Mouse (Mus musculus) G1E (cell line): Measurements from ENCODE around the gene Klhl32. TPM values are rescaled to one million over a fixed set of nuclear protein-coding genes. Genes with fewer than 3 reads are reported as not detected.

ENCODE experiments used
- ATAC-seq: 2 replicates; pipeline ENCODE4 v1.8.0; 2016; ENCODE audit warnings: mild to moderate bottlenecking; ENCODE audit not compliant: insufficient number of reproducible peaks, poor library complexity, low FRiP score, severe bottlenecking; ENCODE audit errors: extremely low read depth
- DNase-seq: peaks from one replicate; pipeline ENCODE4 v3.0.0; 2012; ENCODE audit warnings: low spot score
- H3K27me3 ChIP-seq: 2 replicates; pipeline ENCODE4 v1.6.1; 2012; ENCODE audit warnings: mild to moderate bottlenecking, low read length, inconsistent platforms; ENCODE audit not compliant: insufficient read depth
- H3K36me3 ChIP-seq: replicated peaks from 2 replicates; pipeline ENCODE3; 2012; ENCODE audit warnings: mild to moderate bottlenecking, inconsistent platforms
- H3K4me1 ChIP-seq: 2 replicates; pipeline ENCODE4 v1.6.1; 2012; ENCODE audit warnings: low read depth, low read length, inconsistent platforms, mixed read lengths; ENCODE audit not compliant: insufficient read depth
- H3K4me3 ChIP-seq: 2 replicates; pipeline ENCODE4 v1.5.1; 2012; ENCODE audit warnings: low read depth, mild to moderate bottlenecking, inconsistent platforms, low read length, moderate library complexity, mixed read lengths
- H3K9me3 ChIP-seq: replicated peaks from 2 replicates; pipeline ENCODE4 v1.6.1; 2012; ENCODE audit warnings: inconsistent platforms
- CTCF ChIP-seq: IDR thresholded peaks from 2 replicates; pipeline ENCODE4 v1.5.1; 2012; ENCODE audit warnings: low read depth, low read length, inconsistent platforms, mixed read lengths
- GATA1 ChIP-seq: IDR thresholded peaks from 2 replicates; pipeline ENCODE4 v1.6.1; 2012; ENCODE audit warnings: borderline replicate concordance, low read length, inconsistent platforms, mixed read lengths
- GATA2 ChIP-seq: IDR thresholded peaks from 2 replicates; pipeline ENCODE4 v1.6.1; 2012; ENCODE audit warnings: low read depth, low read length, inconsistent platforms, borderline replicate concordance
- POLR2AphosphoS5 ChIP-seq: IDR thresholded peaks from 2 replicates; pipeline ENCODE4 v1.6.1; 2012; ENCODE audit warnings: low read depth, low read length, inconsistent platforms; ENCODE audit not compliant: insufficient replicate concordance
- TAL1 ChIP-seq: conservative IDR thresholded peaks from 2 replicates; pipeline ENCODE4 v1.6.1; 2012; ENCODE audit warnings: low read depth, low read length, inconsistent platforms, mixed read lengths
- polyA plus RNA-seq: library from polyadenylated mRNA; stranded (reverse); fragments of >175 nt; gene quantifications from 2 replicates; pipeline ENCODE4 v1.2.3, GENCODE M21; 2012
- total RNA-seq, 2 experiments: library from RNA; stranded (forward) in 1 of 2; stranded (reverse) in 1 of 2; fragments of 200-1000 nt in 1 of 2; fragments of >200 nt in 1 of 2; fragmentation: Nextera tagmentation in 1 of 2; gene quantifications; 2 replicates each; pipeline ENCODE4 v1.2.3; 2014 to 2017

The Klhl32 gene
- total and polyA plus RNA-seq, 3 experiments = 0.02 to 0.05 TPM; not detected in 1

- H3K4me1 ChIP-seq = no peaks in the 10 kb centered on the region
- no peak overlapping the region for H3K4me3 ChIP-seq
- no peaks in the 10 kb centered on the region for H3K9me3 ChIP-seq
- no peaks in the 10 kb centered on the region for H3K27me3 ChIP-seq
- ATAC-seq = no peak
- no peak for DNase-seq
- peaks cover 64% of the 10 kb centered on the region for H3K36me3 ChIP-seq
- TF ChIP-seq TAL1 = no peak
- TF ChIP-seq CTCF = no peak
- TF ChIP-seq POLR2AphosphoS5 = no peak
- TF ChIP-seq GATA2 = no peak
- TF ChIP-seq GATA1 = no peak
Observed at GRCm38 (mm10) chr4:24582295-24582694, 268.6 kb downstream of the Klhl32 start.

GRCm38 (mm10) chr4:24577594-24577993, 273.3 kb downstream of the Klhl32 start:
- H3K9me3 ChIP-seq = no peaks in the 10 kb centered on the region
- ATAC-seq = no peak
- H3K4me3 ChIP-seq = no peak overlapping the region
- no peak for DNase-seq
- H3K36me3 ChIP-seq = peaks cover 55% of the 10 kb centered on the region
- no peaks in the 10 kb centered on the region for H3K27me3 ChIP-seq
- H3K4me1 ChIP-seq = no peaks in the 10 kb centered on the region; the same call in 1 of the 2 replicates
- TF ChIP-seq CTCF (no peak), TAL1 (no peak), GATA1 (no peak), GATA2 (no peak), POLR2AphosphoS5 (no peak)

- no peak for DNase-seq
- Histone ChIP-seq H3K27me3 (no peaks in the 10 kb centered on the region), H3K9me3 (no peaks in the 10 kb centered on the region), H3K36me3 (peaks cover 56% of the 10 kb centered on the region), H3K4me1 (no peaks in the 10 kb centered on the region; the same call in 1 of the 2 replicates), H3K4me3 (no peak overlapping the region)
- peak; percentile 77 for TF ChIP-seq CTCF
- no peak for TF ChIP-seq GATA2
- ATAC-seq = peak; percentile 66
Observed at GRCm38 (mm10) chr4:24574276-24574675, 276.6 kb downstream of the Klhl32 start.

- DNase-seq (no peak), ATAC-seq (0 out of 2 replicates have a peak, but pooled peaks have one; percentile 15)
- no peak for TF ChIP-seq POLR2AphosphoS5
- no peak for TF ChIP-seq GATA1
- no peak for TF ChIP-seq TAL1
- TF ChIP-seq CTCF = no peak
- TF ChIP-seq GATA2 = no peak
- Histone ChIP-seq H3K27me3 (no peaks in the 10 kb centered on the region), H3K4me1 (peaks cover 4% of the 10 kb centered on the region; the same call in 1 of the 2 replicates), H3K36me3 (peaks cover 54% of the 10 kb centered on the region), H3K9me3 (no peaks in the 10 kb centered on the region), H3K4me3 (no peak overlapping the region)
Observed at GRCm38 (mm10) chr4:24568989-24569556, 281.9 kb downstream of the Klhl32 start.

- H3K4me1 ChIP-seq = peaks cover 4% of the 10 kb centered on the region; the same call in 1 of the 2 replicates
- ATAC-seq (no peak), DNase-seq (no peak)
- H3K27me3 ChIP-seq = no peaks in the 10 kb centered on the region
- H3K9me3 ChIP-seq = no peaks in the 10 kb centered on the region
- TF ChIP-seq CTCF (no peak), POLR2AphosphoS5 (no peak), GATA2 (no peak), TAL1 (no peak), GATA1 (no peak)
- H3K36me3 ChIP-seq = peaks cover 54% of the 10 kb centered on the region
- no peak overlapping the region for H3K4me3 ChIP-seq
Observed at GRCm38 (mm10) chr4:24568026-24568425, 282.9 kb downstream of the Klhl32 start.

Other genes starting within 250 kb of the Klhl32 start
- gene Ndufaf4, start 47.0 kb upstream of the Klhl32 start, total RNA-seq (2014; fragmentation: Nextera tagmentation) = 23.3 and 33.0 TPM in 2 replicates
- gene Ndufaf4, start 47.0 kb upstream of the Klhl32 start, total RNA-seq (2017) = 31.0 and 35.2 TPM in 2 replicates
- 14.6 and 15.4 TPM in 2 replicates for gene Ndufaf4, start 47.0 kb upstream of the Klhl32 start, polyA plus RNA-seq
- gene Gpr63, start 115.3 kb upstream of the Klhl32 start, total RNA-seq (2014; fragmentation: Nextera tagmentation) = not detected in 2 replicates
- gene Gpr63, start 115.3 kb upstream of the Klhl32 start, total RNA-seq (2017) = 0.12 and 0.22 TPM in 2 replicates
- not detected in 2 replicates for gene Gpr63, start 115.3 kb upstream of the Klhl32 start, polyA plus RNA-seq